Mouse (Mus musculus) left cerebral cortex, postnatal 10 days (tissue): ENCODE measurements around the gene Aph1c. TPM values are rescaled to one million over a fixed set of nuclear protein-coding genes. Genes with fewer than 3 reads are reported as not detected.

Experiments used
- total RNA-seq, 2 experiments: library from RNA; stranded (reverse); gene quantifications; 2 replicates each; pipeline ENCODE4 v1.2.3; 2021

Aph1c gene
- total RNA-seq, 2 experiments from 2014 or later = 4.7 to 6.2 TPM

Other genes with a start within 250 kb of the Aph1c start
- gene Usp3, start 241.6 kb downstream of the Aph1c start, total RNA-seq = 10 to 100 TPM; 29.5 to 37.2 TPM
- 1 to 10 TPM; 1.8 to 3.0 TPM for gene Car12, start 121.0 kb downstream of the Aph1c start, total RNA-seq
- 10 to 100 TPM; 19.9 to 23.4 TPM for gene Aph1b, start 39.2 kb downstream of the Aph1c start, total RNA-seq
- under 1 TPM; 0.32 to 0.61 TPM for gene Gm10647, start 37.7 kb downstream of the Aph1c start, total RNA-seq
- 10 to 100 TPM; 21.8 TPM for gene Rab8b, start 85.0 kb upstream of the Aph1c start, total RNA-seq
- 10 to 100 TPM; 41.6 to 49.4 TPM for gene Rps27l, start 111.4 kb upstream of the Aph1c start, total RNA-seq
- gene Lactb, start 140.8 kb upstream of the Aph1c start, total RNA-seq = 10 to 100 TPM; 17.5 to 18.6 TPM
- gene Tpm1, start 214.7 kb upstream of the Aph1c start, total RNA-seq = 100 to 1,000 TPM; 180 to 192 TPM